Comparison of ENCODE assay signal across 5 mouse cellular contexts in the genomic region with DNA sequence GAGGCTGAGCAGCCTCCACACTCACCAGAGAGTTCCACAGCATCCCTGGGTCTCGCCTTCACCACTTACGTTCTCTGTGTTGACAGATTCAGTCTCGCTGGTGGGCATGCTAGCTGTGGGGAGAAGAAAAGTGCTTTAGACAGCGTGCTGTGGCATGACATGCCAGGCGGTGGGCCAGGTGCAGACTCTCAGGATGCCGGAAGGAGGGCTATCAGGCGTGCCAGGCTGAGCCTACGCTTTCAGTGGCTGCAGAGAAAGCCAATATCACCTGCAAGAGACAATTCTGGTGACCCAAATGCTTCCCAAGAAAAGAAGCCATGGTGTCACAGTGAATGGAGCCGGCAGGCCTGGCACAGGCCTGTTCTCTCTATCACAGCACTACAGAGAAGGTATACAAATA.
"Had no signal": no experiment of that assay in that cellular context is flagged by ENCODE, and none has a peak within 500 bp of the region (broad histone marks: within the 10 kb centered on the region; RNA-seq: fewer than 3 reads in every experiment).

No protein-coding gene starts in this region.

- H3K27me3 ChIP-seq: kidney, embryonic 15.5 days; liver, embryonic 15.5 days; neural tube, embryonic 12.5 days; stomach, embryonic 15.5 days had no signal

- H3K4me1 ChIP-seq: kidney, embryonic 15.5 days; liver, embryonic 15.5 days; neural tube, embryonic 12.5 days; stomach, embryonic 15.5 days had no signal

- H3K4me3 ChIP-seq: kidney, embryonic 15.5 days; limb, embryonic 10.5 days; liver, embryonic 15.5 days; neural tube, embryonic 12.5 days; stomach, embryonic 15.5 days had no signal

- H3K36me3 ChIP-seq: kidney, embryonic 15.5 days; limb, embryonic 10.5 days; liver, embryonic 15.5 days; neural tube, embryonic 12.5 days; stomach, embryonic 15.5 days had no signal

- H3K9me3 ChIP-seq: kidney, embryonic 15.5 days; limb, embryonic 10.5 days; liver, embryonic 15.5 days; neural tube, embryonic 12.5 days; stomach, embryonic 15.5 days had no signal

- H3K27ac ChIP-seq: kidney, embryonic 15.5 days; limb, embryonic 10.5 days; liver, embryonic 15.5 days; neural tube, embryonic 12.5 days; stomach, embryonic 15.5 days had no signal
